Mouse (Mus musculus) granulocyte monocyte progenitor cell, adult 5-6 weeks (primary cell): ENCODE results near the gene Pknox1. TPM values are rescaled to one million over a fixed set of nuclear protein-coding genes. Genes with fewer than 3 reads are reported as not detected.
"Not testable (repeated sequence)": the region's sequence is repeated elsewhere in the genome, so short reads cannot be mapped to it uniquely, and the experiment has no call there.

Source experiments
- ATAC-seq: replicated peaks from 2 replicates; pipeline ENCODE4 v1.8.0; 2016; ENCODE audit warnings: mild to moderate bottlenecking, moderate TSS enrichment, inconsistent platforms; ENCODE audit not compliant: poor library complexity, severe bottlenecking
- total RNA-seq, 2 experiments: library from RNA; stranded (forward) in 1 of 2; stranded (reverse) in 1 of 2; fragments of 200-712, 200-1000 nt in 1 of 2; fragments of >200 nt in 1 of 2; fragmentation: Nextera tagmentation in 1 of 2; gene quantifications; 2 replicates each; pipeline ENCODE4 v1.2.3; 2014 to 2017

Pknox1 gene
- total RNA-seq, 2 experiments from 2014 or later, result 19.0 to 30.7 TPM

GRCm38 (mm10) chr17:31590846-31591245, 26.3 kb downstream of the Pknox1 start:
- ATAC-seq, result no peak

DNA sequence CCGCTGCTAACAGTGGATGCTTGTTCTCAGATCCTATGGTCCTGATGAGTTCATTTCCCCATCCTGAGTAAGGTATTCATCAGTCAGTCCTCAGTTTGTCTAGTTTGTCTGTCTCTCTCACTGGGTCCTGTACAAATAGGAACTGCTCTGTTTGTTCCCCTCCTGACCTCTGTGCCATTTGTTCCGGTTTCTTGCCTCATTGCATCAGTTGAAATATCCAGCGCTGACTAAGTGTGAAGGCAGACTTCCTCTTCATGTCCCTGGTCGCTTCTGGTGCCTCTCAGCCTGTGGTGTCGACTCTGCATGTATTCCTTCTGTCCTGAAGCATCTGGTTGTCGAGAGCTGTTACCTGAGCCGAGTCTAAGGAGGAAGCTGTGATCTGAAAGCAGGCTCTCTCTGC, 30.1 kb downstream of the Pknox1 start:
- peak; percentile 97 for ATAC-seq

GRCm38 (mm10) chr17:31595077-31595476, 30.5 kb downstream of the Pknox1 start:
- no peak; the same call in 1 of the 2 replicates for ATAC-seq

GRCm38 (mm10) chr17:31597957-31598356, 33.4 kb downstream of the Pknox1 start:
- no peak for ATAC-seq

DNA sequence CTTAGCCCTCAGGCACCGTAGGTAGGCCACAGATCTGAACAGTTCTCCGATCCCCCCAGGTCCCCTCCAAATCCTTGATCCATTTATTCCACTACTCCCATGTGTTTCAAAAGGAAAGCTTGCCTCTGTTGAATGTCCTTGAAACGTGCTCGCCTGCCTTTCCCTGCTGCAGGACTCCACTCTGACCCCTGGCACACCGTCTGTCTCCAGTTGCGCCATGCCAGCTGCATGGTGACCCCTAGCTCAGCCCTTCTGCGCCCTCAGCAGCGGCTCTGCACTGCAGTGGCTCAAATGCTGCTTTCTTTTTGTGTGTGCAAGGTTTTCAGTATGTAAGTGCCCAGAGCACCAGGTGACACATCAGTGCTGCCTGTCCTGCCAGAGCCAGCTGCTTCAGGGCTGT, 34.1 kb downstream of the Pknox1 start:
- ATAC-seq, result no peak

DNA sequence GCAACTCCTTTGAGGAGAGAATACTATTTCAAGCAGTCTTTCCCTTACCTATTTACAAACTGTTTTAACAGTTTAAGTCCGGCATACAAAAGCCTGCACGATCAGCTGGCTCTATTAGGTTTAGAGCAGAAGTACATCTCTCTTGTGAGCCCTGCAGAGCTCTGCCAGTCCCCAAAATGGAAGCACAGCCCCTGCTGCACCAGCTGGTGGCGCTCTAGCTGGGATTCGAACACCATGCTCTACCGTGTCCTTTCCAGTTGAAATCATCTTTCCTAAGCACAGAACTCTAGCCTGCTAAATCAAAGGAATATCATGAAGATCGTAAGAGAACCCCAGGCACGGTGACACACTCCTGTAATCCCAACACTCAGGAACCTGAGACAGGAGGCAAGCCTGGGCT, 41.9 kb downstream of the Pknox1 start:
- no peak for ATAC-seq

- no peak for ATAC-seq
These were observed 42.9 kb downstream of the Pknox1 start for GRCm38 (mm10) chr17:31607256-31607951.

DNA sequence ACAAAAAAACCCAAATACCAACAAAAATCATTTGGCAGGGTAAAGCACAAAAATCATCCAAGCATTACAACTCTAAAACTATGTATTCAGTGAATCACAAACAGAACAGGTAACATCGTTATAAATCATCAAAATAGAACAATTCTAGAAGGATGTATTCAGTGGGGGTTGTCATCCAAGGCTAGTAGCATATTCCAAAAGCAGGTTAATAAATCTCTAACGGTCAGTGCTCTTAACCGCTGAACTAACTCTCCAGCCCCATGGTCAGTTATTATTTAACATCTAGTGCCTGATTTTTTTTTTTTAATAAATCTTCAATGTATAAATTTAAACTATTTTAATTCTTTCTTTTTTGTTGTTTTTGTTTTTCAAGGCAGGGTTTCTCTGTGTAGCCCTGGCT, 44.6 kb downstream of the Pknox1 start:
- not testable (repeated sequence) for ATAC-seq

GRCm38 (mm10) chr17:31609895-31610294, 45.4 kb downstream of the Pknox1 start:
- no peak for ATAC-seq

- no peak for ATAC-seq
These were observed 48.7 kb downstream of the Pknox1 start for GRCm38 (mm10) chr17:31613086-31613755.

- no peak for ATAC-seq
These were observed 58.6 kb downstream of the Pknox1 start for GRCm38 (mm10) chr17:31623101-31623500.

DNA sequence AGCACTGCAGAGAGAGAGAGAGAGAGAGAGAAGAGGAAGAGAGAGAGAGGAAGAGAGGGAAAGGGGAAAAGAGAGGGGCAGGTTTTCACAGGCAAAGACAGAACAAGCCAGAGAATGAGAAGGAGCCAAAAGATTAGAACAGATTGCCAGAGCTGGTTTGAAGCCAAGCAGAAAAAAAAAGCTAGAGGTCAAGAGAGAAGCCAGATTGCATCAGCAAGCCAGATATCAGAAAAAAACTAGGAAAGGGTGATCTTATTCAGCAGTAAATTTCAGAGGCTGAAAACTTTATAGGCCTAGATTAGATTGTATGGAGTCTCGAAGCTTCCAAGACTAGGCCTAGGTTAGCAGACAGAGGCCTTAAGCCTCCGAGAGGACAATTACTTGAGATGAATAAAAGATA, 63.4 kb downstream of the Pknox1 start:
- no peak for ATAC-seq

GRCm38 (mm10) chr17:31631081-31631800, 66.7 kb downstream of the Pknox1 start:
- ATAC-seq, result no peak

DNA sequence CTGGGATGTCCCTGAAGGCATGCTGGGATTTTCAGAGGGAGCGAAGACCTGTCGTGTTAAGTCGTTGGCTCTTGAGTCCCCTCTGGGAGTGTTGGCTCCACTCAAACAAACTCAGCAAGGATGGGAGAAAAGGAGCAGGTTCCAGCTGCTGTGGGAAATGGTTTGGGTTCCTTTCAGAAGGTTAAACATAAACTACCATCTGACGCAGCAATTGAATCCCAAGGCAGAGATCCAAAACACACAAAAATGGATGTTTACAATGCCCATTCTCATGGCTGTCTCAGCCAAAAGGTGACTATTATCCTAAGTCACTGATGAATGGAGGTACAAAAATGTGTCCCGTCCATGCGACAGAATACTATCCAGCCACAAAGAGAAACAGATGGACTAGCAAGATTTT, 68.5 kb downstream of the Pknox1 start:
- no peak for ATAC-seq

GRCm38 (mm10) chr17:31634896-31635295, 70.4 kb downstream of the Pknox1 start:
- ATAC-seq, result no peak

- no peak for ATAC-seq
These were observed 71.2 kb downstream of the Pknox1 start for GRCm38 (mm10) chr17:31635781-31636180.

- peak; percentile 23; the same call in 1 of the 2 replicates for ATAC-seq
These were observed 71.9 kb downstream of the Pknox1 start for GRCm38 (mm10) chr17:31636277-31636941.

GRCm38 (mm10) chr17:31636942-31637811, 72.6 kb downstream of the Pknox1 start, which contains the start of gene Cbs:
Gene Cbs, minus strand, starts transcription at chr17:31637238.
- peak; percentile 76 for ATAC-seq

- no peak for ATAC-seq
These were observed 73.5 kb downstream of the Pknox1 start for GRCm38 (mm10) chr17:31637866-31638570.
